Mouse (Mus musculus): ENCODE data around the gene Zfp541.

DNA sequence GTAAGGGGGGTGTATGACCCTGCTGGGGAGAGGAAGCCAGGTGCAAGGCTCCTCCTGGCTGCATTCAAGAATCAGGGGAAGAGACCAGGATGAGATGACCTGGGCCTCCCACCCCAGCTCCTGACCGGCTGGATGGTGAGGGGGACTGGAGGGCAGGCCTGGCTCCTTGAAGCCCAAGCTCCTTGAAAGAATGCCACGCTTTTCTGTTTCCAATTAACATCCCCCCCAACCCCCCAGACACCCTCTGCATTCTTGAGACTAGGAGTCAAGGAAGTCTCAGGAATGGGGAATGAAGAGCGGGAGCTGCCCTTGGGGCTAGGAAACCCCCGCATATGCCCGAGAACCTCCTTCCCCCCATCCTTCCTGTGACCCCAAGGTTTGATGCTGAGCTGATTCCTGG is 17.1 kb upstream of the Zfp541 start:
- TF ChIP-seq CTCF (IDR thresholded peaks at IDR 0.05; ENCODE audit: low read depth), result no peak
- no peak for TF ChIP-seq EP300 (IDR thresholded peaks at IDR 0.05; ENCODE audit: low read depth)
